Mouse (Mus musculus): Measurements from ENCODE around the gene Faf2. TPM values are rescaled to one million over a fixed set of nuclear protein-coding genes. Genes with fewer than 3 reads are reported as not detected.

Faf2 gene
- polyA plus RNA-seq, 1 experiment from 2014 or later = 83.5 TPM

GRCm38 (mm10) chr13:54701243-54701642, 79.7 kb downstream of the Faf2 start, which contains the start of gene Cdhr2:
TSS of gene Cdhr2 (plus strand) at chr13:54701461.
- 79% methylated on average over 5 of the region's 5 CpGs for WGBS
- no peaks in the 10 kb centered on the region for H3K36me3 ChIP-seq (ENCODE audit: control insufficient read depth, insufficient read depth, low read length)
- H3K4me1 ChIP-seq (replicated peaks; ENCODE audit: control insufficient read depth, insufficient read depth, low read length) = no peaks in the 10 kb centered on the region
- no peak within 1 kb of the TSS for H3K9ac ChIP-seq (ENCODE audit: low read length)
- DNase-seq (ENCODE audit: low spot score) (no peak), ATAC-seq (replicated peaks; ENCODE audit: low FRiP score) (no peak)
- no peak within 1 kb of the TSS for H3K27ac ChIP-seq (ENCODE audit: low read depth, low read length)
- no peak within 1 kb of the TSS for H3K4me2 ChIP-seq (ENCODE audit: low read depth, low read length, severe bottlenecking)
- no peaks in the 10 kb centered on the region for H3K27me3 ChIP-seq (ENCODE audit: control insufficient read depth, insufficient read depth, low read length)
- no peaks in the 10 kb centered on the region for H3K9me3 ChIP-seq (ENCODE audit: control insufficient read depth, low read length)
- no peak within 1 kb of the TSS for H3K4me3 ChIP-seq (ENCODE audit: low read depth, low read length)

- Histone ChIP-seq H3K4me1 (replicated peaks; ENCODE audit: control insufficient read depth, insufficient read depth, low read length) (no peaks in the 10 kb centered on the region), H3K36me3 (ENCODE audit: control insufficient read depth, insufficient read depth, low read length) (no peaks in the 10 kb centered on the region), H3K9me3 (ENCODE audit: control insufficient read depth, low read length) (no peaks in the 10 kb centered on the region), H3K27ac (ENCODE audit: low read depth, low read length) (no peak overlapping the region), H3K27me3 (ENCODE audit: control insufficient read depth, insufficient read depth, low read length) (no peaks in the 10 kb centered on the region), H3K4me2 (ENCODE audit: low read depth, low read length, severe bottlenecking) (no peak overlapping the region), H3K4me3 (ENCODE audit: low read depth, low read length) (no peak overlapping the region), H3K9ac (ENCODE audit: low read length) (no peak overlapping the region)
- WGBS = 69% methylated on average over 7 of the region's 7 CpGs
- DNase-seq (ENCODE audit: low spot score) = no peak
- ATAC-seq (replicated peaks; ENCODE audit: low FRiP score) = no peak
Observed at GRCm38 (mm10) chr13:54702507-54702906, 80.9 kb downstream of the Faf2 start.

GRCm38 (mm10) chr13:54704890-54705289, 83.3 kb downstream of the Faf2 start:
- ATAC-seq (replicated peaks; ENCODE audit: low FRiP score) (no peak), DNase-seq (ENCODE audit: low spot score) (no peak)
- Histone ChIP-seq H3K9me3 (ENCODE audit: control insufficient read depth, low read length) (no peaks in the 10 kb centered on the region), H3K4me3 (ENCODE audit: low read depth, low read length) (no peak overlapping the region), H3K4me2 (ENCODE audit: low read depth, low read length, severe bottlenecking) (no peak overlapping the region), H3K4me1 (replicated peaks; ENCODE audit: control insufficient read depth, insufficient read depth, low read length) (no peaks in the 10 kb centered on the region), H3K27ac (ENCODE audit: low read depth, low read length) (no peak overlapping the region), H3K27me3 (ENCODE audit: control insufficient read depth, insufficient read depth, low read length) (no peaks in the 10 kb centered on the region), H3K36me3 (ENCODE audit: control insufficient read depth, insufficient read depth, low read length) (no peaks in the 10 kb centered on the region), H3K9ac (ENCODE audit: low read length) (no peak overlapping the region)
- 57% methylated on average over 6 of the region's 6 CpGs for WGBS

DNA sequence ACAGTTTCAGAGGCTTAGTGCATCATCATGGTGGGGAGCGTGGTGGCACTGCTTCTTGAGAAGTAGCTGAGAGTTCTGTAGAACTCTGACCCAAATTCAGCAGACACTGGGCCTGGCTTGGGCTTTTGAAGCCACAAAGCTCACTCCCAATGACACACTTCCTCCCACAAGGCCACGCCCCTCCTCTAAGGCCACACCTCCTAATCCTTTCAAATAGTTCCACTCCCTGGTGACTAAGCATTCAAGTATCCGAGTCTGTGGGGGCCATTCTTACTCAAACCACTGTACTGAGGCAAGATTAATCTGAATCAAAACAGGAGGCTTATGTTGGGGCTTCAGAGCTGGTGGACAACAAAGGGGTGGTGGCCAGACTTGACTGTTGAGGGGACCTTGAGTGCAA, 89.3 kb downstream of the Faf2 start:
- Histone ChIP-seq H3K4me1 (replicated peaks; ENCODE audit: control insufficient read depth, insufficient read depth, low read length) (no peaks in the 10 kb centered on the region), H3K9me3 (ENCODE audit: control insufficient read depth, low read length) (no peaks in the 10 kb centered on the region), H3K36me3 (ENCODE audit: control insufficient read depth, insufficient read depth, low read length) (no peaks in the 10 kb centered on the region), H3K9ac (ENCODE audit: low read length) (no peak overlapping the region), H3K4me2 (ENCODE audit: low read depth, low read length, severe bottlenecking) (no peak overlapping the region), H3K4me3 (ENCODE audit: low read depth, low read length) (no peak overlapping the region), H3K27me3 (ENCODE audit: control insufficient read depth, insufficient read depth, low read length) (no peaks in the 10 kb centered on the region), H3K27ac (ENCODE audit: low read depth, low read length) (no peak overlapping the region)
- ATAC-seq (replicated peaks; ENCODE audit: low FRiP score) (no peak), DNase-seq (ENCODE audit: low spot score) (no peak)
- 75% methylated on average over 3 of the region's 3 CpGs for WGBS

Small RNA genes within 50 kb of the gene (microRNA-seq; reads per million reads assigned to microRNA genes)
- gene Gm24195 (ENCODE audit: insufficient number of aligned reads) = not detected

Other genes starting within 250 kb of the Faf2 start
- 146 and 152 TPM in 2 replicates for gene Thoc3, start 152.9 kb upstream of the Faf2 start, polyA plus RNA-seq (2014; fragmentation: Nextera tagmentation; extraction: Ambion mirVana)
- 18.6 and 20.3 TPM in 2 replicates for gene Simc1, start 118.0 kb upstream of the Faf2 start, polyA plus RNA-seq (2014; fragmentation: Nextera tagmentation; extraction: Ambion mirVana)
- 250 and 259 TPM in 2 replicates for gene 4833439L19Rik, start 56.3 kb upstream of the Faf2 start, polyA plus RNA-seq (2014; fragmentation: Nextera tagmentation; extraction: Ambion mirVana)
- gene Arl10, start 46.8 kb upstream of the Faf2 start, polyA plus RNA-seq (2014; fragmentation: Nextera tagmentation; extraction: Ambion mirVana) = 26.4 and 30.3 TPM in 2 replicates
- gene Nop16, start 31.7 kb upstream of the Faf2 start, polyA plus RNA-seq (2014; fragmentation: Nextera tagmentation; extraction: Ambion mirVana) = 71.1 and 78.9 TPM in 2 replicates
- gene Higd2a, start 31.6 kb upstream of the Faf2 start, polyA plus RNA-seq (2014; fragmentation: Nextera tagmentation; extraction: Ambion mirVana) = 144 and 150 TPM in 2 replicates
- gene Cltb, start 10.4 kb upstream of the Faf2 start, polyA plus RNA-seq (2014; fragmentation: Nextera tagmentation; extraction: Ambion mirVana) = 20.0 TPM in 2 replicates
- gene Rnf44, start 72.1 kb downstream of the Faf2 start, polyA plus RNA-seq (2014; fragmentation: Nextera tagmentation; extraction: Ambion mirVana) = 124 and 126 TPM in 2 replicates
- not detected in 2 replicates for gene Cdhr2, start 79.7 kb downstream of the Faf2 start, polyA plus RNA-seq (2014; fragmentation: Nextera tagmentation; extraction: Ambion mirVana)
- 8.2 and 13.5 TPM in 2 replicates for gene Gprin1, start 128.1 kb downstream of the Faf2 start, polyA plus RNA-seq (2014; fragmentation: Nextera tagmentation; extraction: Ambion mirVana)
- 1.3 and 2.6 TPM in 2 replicates for gene Sncb, start 144.8 kb downstream of the Faf2 start, polyA plus RNA-seq (2014; fragmentation: Nextera tagmentation; extraction: Ambion mirVana)
- not detected in 2 replicates for gene Eif4e1b, start 162.2 kb downstream of the Faf2 start, polyA plus RNA-seq (2014; fragmentation: Nextera tagmentation; extraction: Ambion mirVana)
- gene Tspan17, start 167.6 kb downstream of the Faf2 start, polyA plus RNA-seq (2014; fragmentation: Nextera tagmentation; extraction: Ambion mirVana) = 6.9 and 8.1 TPM in 2 replicates